Mouse (Mus musculus): ENCODE results near the gene Scube1.

Gene Scube1

GRCm38 (mm10) chr15:83594513-83595363, 130.1 kb downstream of the Scube1 start, which contains the start of gene Ttll12:
TSS of gene Ttll12 (minus strand) at chr15:83595157.
- peak; percentile 98 for DNase-seq

DNA sequence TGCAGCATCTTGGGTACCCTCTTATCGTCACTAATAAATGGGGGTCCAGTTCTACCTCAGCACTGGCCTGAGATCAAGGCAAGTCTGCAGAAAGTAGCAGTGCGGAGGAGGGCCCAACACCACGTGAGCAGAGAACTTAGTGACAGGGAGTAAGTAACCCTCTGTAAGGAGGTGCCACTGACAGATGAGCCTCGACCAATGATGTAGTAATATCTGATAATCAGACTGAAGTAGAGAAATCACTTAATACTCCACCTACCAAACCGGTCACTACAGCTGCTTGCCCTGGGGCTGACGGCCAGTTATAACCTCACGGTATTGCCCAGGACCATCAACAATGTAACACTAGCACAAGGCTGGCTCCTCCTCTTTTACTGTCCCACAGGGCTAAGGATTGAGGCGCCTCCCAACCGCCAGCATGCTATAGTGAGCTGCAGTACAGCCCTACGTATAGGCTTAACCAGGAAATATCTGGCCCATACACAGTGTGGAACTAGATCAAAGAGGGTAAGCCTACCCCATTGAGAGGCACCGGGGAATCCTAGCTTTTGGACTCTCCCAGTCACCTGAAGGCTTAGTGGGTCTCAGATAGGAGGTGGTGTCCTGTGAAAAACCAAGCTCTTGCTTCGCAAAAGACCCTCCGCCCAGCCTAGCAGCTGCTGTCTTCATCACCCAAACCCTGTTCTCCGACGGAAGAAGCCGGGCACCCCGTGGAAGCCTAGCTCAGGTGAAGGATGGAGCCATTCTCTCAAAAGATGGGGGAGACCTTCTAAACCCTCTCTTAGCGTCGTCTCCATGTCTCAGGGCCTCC, 130.9 kb downstream of the Scube1 start:
- DNase-seq = no peak

GRCm38 (mm10) chr15:83593189-83593585, 131.6 kb downstream of the Scube1 start:
- DNase-seq = peak in 1 of 2 experiments; percentile 26

DNA sequence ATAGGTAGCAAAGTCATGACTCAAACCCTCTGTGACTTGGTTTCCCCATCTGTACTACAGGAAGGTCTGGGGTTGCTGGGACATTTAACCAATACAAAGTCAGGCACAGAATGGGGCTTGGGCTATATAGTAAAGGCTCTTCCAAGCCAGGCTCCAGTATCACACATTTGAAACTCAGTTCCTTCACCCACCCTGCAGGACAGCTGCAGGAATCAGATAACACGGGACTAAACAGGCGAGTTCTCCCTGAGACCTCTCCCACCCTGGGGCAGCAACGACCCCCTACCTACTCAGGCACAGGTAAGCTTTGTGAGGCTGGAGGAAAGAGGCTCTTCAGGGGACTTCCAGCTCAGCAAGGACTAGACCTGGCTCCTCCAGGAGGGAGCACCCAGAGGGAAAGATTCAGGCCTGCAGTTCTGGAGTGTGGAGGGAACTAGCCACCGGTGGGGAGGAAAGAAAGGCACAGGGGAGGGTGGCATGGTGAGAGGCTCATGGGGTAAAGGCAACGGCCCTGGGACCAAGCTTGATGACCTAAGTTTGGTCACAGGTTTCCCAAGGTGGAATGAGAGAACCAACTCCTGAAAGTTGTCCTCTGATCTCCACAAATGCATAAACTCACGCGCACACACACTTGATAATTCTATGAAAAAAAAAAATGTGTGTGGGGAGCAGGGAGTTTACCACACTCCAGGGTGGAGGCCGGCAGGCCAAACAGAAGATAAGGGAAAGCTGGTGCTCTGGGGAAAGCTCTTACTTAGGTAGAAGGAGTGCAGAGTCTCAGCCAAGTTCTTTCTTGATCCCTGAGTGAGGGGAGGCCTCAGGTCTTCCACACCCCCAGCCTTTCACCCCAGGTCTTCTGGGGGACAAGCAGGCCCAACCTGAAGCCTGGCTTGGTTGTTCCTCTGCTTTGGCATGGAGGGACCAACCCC, 132.3 kb downstream of the Scube1 start:
- DNase-seq = no peak

GRCm38 (mm10) chr15:83591758-83592157, 133.1 kb downstream of the Scube1 start:
- no peak for DNase-seq

GRCm38 (mm10) chr15:83590841-83591240, 134.0 kb downstream of the Scube1 start:
- DNase-seq = no peak

- DNase-seq = no peak
Measured at GRCm38 (mm10) chr15:83584741-83585220, 140.0 kb downstream of the Scube1 start.

- DNase-seq = peak; percentile 63 to 68
Measured at GRCm38 (mm10) chr15:83583419-83584156, 141.2 kb downstream of the Scube1 start.

DNA sequence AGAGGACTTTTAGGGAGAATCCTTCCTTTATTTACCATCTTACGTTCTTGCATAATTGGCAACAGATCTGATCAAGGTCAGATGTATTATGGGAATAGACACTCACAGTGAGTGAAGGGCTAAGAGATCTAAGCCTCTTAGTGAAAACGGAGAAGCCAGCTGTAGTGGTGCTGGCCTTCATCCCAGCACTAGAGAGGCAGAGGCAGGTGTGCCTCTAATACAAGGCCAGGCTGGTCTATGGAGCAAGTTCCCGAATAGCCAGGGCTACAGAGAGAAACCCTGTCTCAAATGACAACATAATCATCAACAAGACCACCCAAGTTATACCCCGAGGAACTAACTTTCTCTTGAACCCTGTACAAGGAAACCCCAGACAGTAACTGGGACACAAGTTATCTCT, 141.9 kb downstream of the Scube1 start:
- DNase-seq = no peak

GRCm38 (mm10) chr15:83576651-83577050, 148.2 kb downstream of the Scube1 start:
- DNase-seq = no peak

DNA sequence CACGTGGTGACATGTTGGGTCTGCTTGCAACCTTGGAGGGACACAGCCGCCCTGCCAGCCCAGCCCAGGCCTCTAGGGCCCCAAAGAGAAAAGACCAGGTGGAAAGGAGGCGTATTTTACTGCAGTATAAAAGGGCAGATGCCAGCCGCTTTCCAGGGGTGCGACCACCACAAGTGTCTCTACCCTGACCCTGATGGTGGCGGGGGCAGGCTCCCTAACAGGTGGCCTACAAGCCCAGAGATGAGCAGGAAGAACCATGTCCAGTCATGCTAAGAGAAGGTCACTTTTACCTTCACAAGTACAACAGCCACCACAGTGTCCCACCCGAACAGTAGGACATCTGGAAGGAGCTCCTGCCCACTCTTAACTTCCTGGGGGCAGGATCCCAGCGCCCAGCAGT, 149.3 kb downstream of the Scube1 start:
- DNase-seq = no peak

- DNase-seq = peak; percentile 17 to 43
Measured at GRCm38 (mm10) chr15:83574731-83575351, 150.0 kb downstream of the Scube1 start.

DNA sequence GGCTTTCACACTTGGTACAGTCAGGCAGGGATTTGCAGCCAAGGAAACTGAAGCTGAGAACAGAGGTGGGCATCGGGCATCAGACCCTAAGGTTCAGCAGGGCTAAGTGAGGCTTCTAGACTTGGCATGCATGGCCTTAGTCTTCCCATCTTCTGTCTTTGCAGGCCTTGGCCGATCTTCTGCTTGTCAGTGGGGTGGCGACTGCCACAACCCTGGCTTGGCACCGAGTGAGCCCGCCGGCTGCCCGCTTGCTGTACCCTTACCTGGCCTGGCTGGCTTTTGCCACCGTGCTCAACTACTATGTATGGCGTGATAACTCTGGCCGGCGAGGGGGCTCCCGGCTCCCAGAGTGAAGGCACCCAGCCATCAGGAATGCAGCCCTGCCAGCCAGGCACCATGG, 151.2 kb downstream of the Scube1 start:
- DNase-seq = no peak

DNA sequence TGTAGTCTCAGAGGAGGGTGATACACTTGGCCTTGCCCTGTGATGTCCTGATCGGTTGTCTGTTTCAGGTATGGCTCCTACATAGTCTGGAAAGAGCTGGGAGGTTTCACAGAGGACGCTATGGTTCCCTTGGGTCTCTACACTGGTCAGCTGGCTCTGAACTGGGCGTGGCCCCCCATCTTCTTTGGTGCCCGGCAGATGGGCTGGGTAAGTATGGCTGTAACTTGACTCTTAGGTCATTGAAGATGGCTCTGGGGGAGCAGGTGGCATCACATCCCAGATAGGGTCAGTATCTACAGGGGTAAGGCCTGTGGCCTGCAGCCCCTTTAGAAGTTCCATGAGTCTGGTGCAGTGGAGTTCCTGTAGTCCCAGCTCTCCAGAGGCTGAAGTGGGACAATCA, 152.7 kb downstream of the Scube1 start:
- no peak for DNase-seq

DNA sequence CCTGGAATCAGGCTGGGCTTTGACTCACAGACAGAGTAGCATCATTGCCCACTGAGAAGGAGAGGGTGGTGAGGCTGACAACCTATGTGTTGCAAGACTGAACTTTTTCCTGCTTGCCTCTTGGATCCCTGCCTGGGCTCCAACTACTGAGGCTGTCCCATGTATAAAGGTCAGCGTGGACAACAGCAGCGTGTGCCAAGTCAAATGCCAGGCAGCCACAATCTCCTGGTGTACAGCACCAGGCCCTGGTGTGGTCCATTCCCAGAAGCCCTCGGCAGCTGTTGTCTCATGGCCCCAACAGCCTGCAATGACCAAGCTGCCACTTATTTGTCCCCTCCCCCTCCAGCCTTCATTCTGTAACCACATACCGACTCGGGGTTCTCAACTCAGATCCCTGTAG, 153.2 kb downstream of the Scube1 start:
- no peak for DNase-seq

GRCm38 (mm10) chr15:83570641-83571040, 154.2 kb downstream of the Scube1 start:
- DNase-seq = no peak

GRCm38 (mm10) chr15:83569682-83570081, 155.1 kb downstream of the Scube1 start:
- no peak for DNase-seq

GRCm38 (mm10) chr15:83568544-83568943, 156.3 kb downstream of the Scube1 start:
- no peak for DNase-seq

GRCm38 (mm10) chr15:83567728-83568127, 157.1 kb downstream of the Scube1 start:
- DNase-seq = no peak

- no peak for DNase-seq
Measured at GRCm38 (mm10) chr15:83566006-83566405, 158.8 kb downstream of the Scube1 start.

DNA sequence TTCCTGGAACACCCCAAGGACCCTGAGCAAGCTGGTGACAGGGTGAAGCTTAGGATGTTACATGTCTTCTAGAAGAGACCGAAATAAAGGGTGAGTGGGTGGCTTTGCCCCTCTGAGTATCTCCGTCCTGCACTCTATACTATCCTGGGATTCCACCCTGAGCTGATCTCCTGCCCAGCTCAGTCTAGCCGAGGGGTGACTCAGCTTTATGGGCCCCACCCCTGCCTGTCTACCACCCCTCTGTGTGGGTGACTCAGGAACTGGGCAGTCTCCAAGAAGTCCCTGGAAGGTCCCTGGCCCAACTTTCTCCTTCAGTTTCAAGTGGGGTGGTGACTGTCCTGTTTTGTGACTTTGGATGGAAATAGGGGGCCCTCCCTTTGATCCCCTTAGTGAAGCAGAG, 159.4 kb downstream of the Scube1 start:
- no peak for DNase-seq

Measured in kidney, postnatal 4 days (tissue).